Comparison of ENCODE assay signal across 8 mouse cellular contexts in genomic region chr1:89646326-89647018, GRCm38 (mm10).
DNase-seq lines count a peak whose midpoint lies in the region; ATAC-seq lines count a peak whose summit lies in the region.

No protein-coding gene starts in this region.

- peaks cover 16% of the 10 kb centered on the region for H3K4me1 ChIP-seq in liver, embryonic 12.5 days
- H3K4me1 ChIP-seq in stomach, embryonic 16.5 days (ENCODE audit: control insufficient read depth, insufficient read depth, low read length): 0 out of 2 replicates have a peak, but pooled peaks cover 6% of the 10 kb centered on the region

- H3K27me3 ChIP-seq in liver, embryonic 12.5 days (replicated peaks): no peaks in the 10 kb centered on the region
- H3K27me3 ChIP-seq in stomach, embryonic 16.5 days (ENCODE audit: control insufficient read depth, insufficient read depth, low read length): no peaks in the 10 kb centered on the region

- no peak overlapping the region for H3K4me3 ChIP-seq in liver, embryonic 12.5 days
- H3K4me3 ChIP-seq in stomach, embryonic 16.5 days (replicated peaks; ENCODE audit: low read length): peak overlapping the region; percentile 18; the same call in 1 of the 2 replicates

- WGBS in liver, embryonic 12.5 days (ENCODE audit: insufficient replicate concordance): 18% methylated on average over 4 of the region's 4 CpGs
- WGBS in stomach, embryonic 16.5 days: 23% methylated on average over 4 of the region's 4 CpGs

- H3K4me2 ChIP-seq in liver, embryonic 12.5 days: no peak overlapping the region
- H3K4me2 ChIP-seq in stomach, embryonic 16.5 days (ENCODE audit: low read depth, low read length): peak overlapping the region; percentile 22; the same call in 1 of the 2 replicates

- no peak overlapping the region for H3K9ac ChIP-seq in liver, embryonic 12.5 days
- H3K9ac ChIP-seq in stomach, embryonic 16.5 days (ENCODE audit: low read length): no peak overlapping the region

- intact Hi-C loops in gastrocnemius, postnatal 36 days (cut with DNase I): no loop called here

- no peaks in the 10 kb centered on the region for H3K9me3 ChIP-seq in liver, embryonic 12.5 days (replicated peaks)
- H3K9me3 ChIP-seq in stomach, embryonic 16.5 days (replicated peaks; ENCODE audit: control insufficient read depth, low read length): no peaks in the 10 kb centered on the region

- DNase-seq in B cell, adult 2 months: peak; percentile 76 to 79
- peak; percentile 75 for DNase-seq in adipocyte (ENCODE audit: low spot score)
- peak; percentile 45 to 56 for DNase-seq in gastrocnemius, postnatal 36 days
- peak; percentile 75 to 88 for DNase-seq in kidney, adult 8-10 months
- peak; percentile 66 for DNase-seq in neural tube, embryonic 10.5 days (ENCODE audit: extremely low spot score, low spot score)

- H3K27ac ChIP-seq in liver, embryonic 12.5 days: no peak overlapping the region
- H3K27ac ChIP-seq in stomach, embryonic 16.5 days (ENCODE audit: low read length): no peak overlapping the region

- H3K36me3 ChIP-seq in liver, embryonic 12.5 days: no peaks in the 10 kb centered on the region
- no peaks in the 10 kb centered on the region for H3K36me3 ChIP-seq in stomach, embryonic 16.5 days (ENCODE audit: control insufficient read depth, insufficient read depth, low read length)

- ATAC-seq in common myeloid progenitor, adult 5-6 weeks (replicated peaks; ENCODE audit: low read depth, poor library complexity, severe bottlenecking): peak; percentile 77
- ATAC-seq in liver, embryonic 12.5 days: peak; percentile 40; the same call in 1 of the 2 replicates
- peak; percentile 57; the same call in 1 of the 2 replicates for ATAC-seq in stomach, embryonic 16.5 days (ENCODE audit: insufficient read depth, low FRiP score)
